Mouse (Mus musculus) neural tube, embryonic 13.5 days (tissue): ENCODE results near the gene Calm3. TPM values are rescaled to one million over a fixed set of nuclear protein-coding genes. Genes with fewer than 3 reads are reported as not detected.

Experiments used
- ATAC-seq: fragments of 200-750 bp; cut with Nextera tagmentation; 2 replicates; pipeline ENCODE4 v1.8.0; 2017; ENCODE audit warnings: low read depth, mild to moderate bottlenecking, moderate TSS enrichment, moderate library complexity
- H3K27ac ChIP-seq: fragments of 300-500 bp; sonication (generic); replicated peaks from 2 replicates; pipeline ENCODE4 v1.5.1; 2015; ENCODE audit warnings: moderate library complexity, mild to moderate bottlenecking, inconsistent platforms
- H3K27me3 ChIP-seq: fragments of 300-500 bp; sonication (generic); 2 replicates; pipeline ENCODE4 v1.6.1; 2015; ENCODE audit warnings: mild to moderate bottlenecking, inconsistent platforms
- H3K36me3 ChIP-seq: fragments of 300-500 bp; sonication (generic); 2 replicates; pipeline ENCODE4 v1.6.1; 2015; ENCODE audit warnings: mild to moderate bottlenecking, inconsistent platforms
- H3K4me1 ChIP-seq: fragments of 300-500 bp; sonication (generic); replicated peaks from 2 replicates; pipeline ENCODE4 v1.6.1; 2015; ENCODE audit warnings: inconsistent platforms
- H3K4me2 ChIP-seq: fragments of 300-500 bp; sonication (generic); 2 replicates; pipeline ENCODE4 v1.6.1; 2015; ENCODE audit warnings: inconsistent platforms, mild to moderate bottlenecking, moderate library complexity
- H3K4me3 ChIP-seq: fragments of 300-500 bp; sonication (generic); 2 replicates; pipeline ENCODE4 v1.5.1; 2015; ENCODE audit warnings: mild to moderate bottlenecking, inconsistent platforms
- H3K9ac ChIP-seq: fragments of 300-500 bp; sonication (generic); 2 replicates; pipeline ENCODE4 v1.6.1; 2015; ENCODE audit warnings: moderate library complexity, mild to moderate bottlenecking, inconsistent platforms
- H3K9me3 ChIP-seq: fragments of 300-500 bp; sonication (generic); 2 replicates; pipeline ENCODE4 v1.6.1; 2016; ENCODE audit warnings: inconsistent platforms
- WGBS: fragments of 180-500 bp; shearing (Covaris S2); methylation state at CpG from one replicate; pipeline ENCODE4 v1.1.7; 2015; 5-methylcytosine and 5-hydroxymethylcytosine counted together
- polyA plus RNA-seq: library from polyadenylated mRNA; unstranded; fragments of >200 nt; fragmentation: Nextera tagmentation; extraction: Ambion mirVana; gene quantifications from 2 replicates; pipeline ENCODE4 v1.2.1, GENCODE M21; 2015

Gene Calm3
- polyA plus RNA-seq, 1 experiment from 2014 or later = 297 TPM

- peaks cover 35% of the 10 kb centered on the region for H3K4me1 ChIP-seq
- H3K27me3 ChIP-seq = peaks cover 31% of the 10 kb centered on the region
- H3K9ac ChIP-seq = peak overlapping the region; percentile 36; the same call in 1 of the 2 replicates
- peak overlapping the region; percentile 59 for H3K27ac ChIP-seq
- peaks cover 41% of the 10 kb centered on the region for H3K36me3 ChIP-seq
- WGBS = 17% methylated on average over 9 of the region's 9 CpGs
- H3K4me3 ChIP-seq = 0 out of 2 replicates have a peak overlapping the region, but pooled peaks have one; percentile 0
- H3K4me2 ChIP-seq = peak overlapping the region; percentile 11; the same call in 1 of the 2 replicates
- no peak for ATAC-seq
- 0 out of 2 replicates have a peak, but pooled peaks cover under 1% of the 10 kb centered on the region for H3K9me3 ChIP-seq
Measured at GRCm38 (mm10) chr7:16879796-16880547, 43.9 kb downstream of the Calm3 start.

- H3K4me2 ChIP-seq = no peak overlapping the region
- ATAC-seq = no peak
- no peak overlapping the region for H3K9ac ChIP-seq
- peaks cover 8% of the 10 kb centered on the region for H3K27me3 ChIP-seq
- H3K27ac ChIP-seq = no peak overlapping the region
- WGBS = 81% methylated on average over 3 of the region's 3 CpGs
- no peaks in the 10 kb centered on the region for H3K9me3 ChIP-seq
- H3K4me3 ChIP-seq = no peak overlapping the region
- peaks cover 50% of the 10 kb centered on the region for H3K4me1 ChIP-seq
- peaks cover 20% of the 10 kb centered on the region for H3K36me3 ChIP-seq
Measured at GRCm38 (mm10) chr7:16877717-16878116, 46.2 kb downstream of the Calm3 start.

DNA sequence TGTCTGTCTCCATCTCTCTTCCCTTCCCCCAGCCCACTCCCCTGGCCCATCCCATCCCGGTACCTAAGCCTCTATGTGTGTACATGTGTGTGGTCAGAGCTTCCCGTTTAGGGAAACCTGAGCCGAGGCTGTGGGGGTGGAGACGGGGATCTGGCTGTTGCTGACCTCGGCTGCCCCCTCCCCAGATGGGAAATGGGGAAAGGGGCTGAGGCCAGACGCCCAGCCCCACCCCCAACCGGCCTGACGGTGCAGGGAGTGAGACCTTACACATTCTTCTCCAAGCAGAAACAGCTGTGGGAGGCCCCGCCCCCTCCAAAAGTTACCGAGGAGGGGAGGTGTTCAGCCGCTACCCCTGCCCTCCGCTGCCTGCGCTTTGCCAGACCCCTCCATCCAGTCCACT lies 47.3 kb downstream of the Calm3 start:
- Histone ChIP-seq H3K27ac (peak overlapping the region; percentile 24; the same call in 1 of the 2 replicates), H3K27me3 (no peaks in the 10 kb centered on the region), H3K4me1 (peaks cover 54% of the 10 kb centered on the region), H3K9ac (peak overlapping the region; percentile 91), H3K36me3 (peaks cover 14% of the 10 kb centered on the region), H3K9me3 (no peaks in the 10 kb centered on the region), H3K4me2 (peak overlapping the region; percentile 85), H3K4me3 (peak overlapping the region; percentile 64)
- no peak for ATAC-seq
- WGBS = 2% methylated on average over 13 of the region's 13 CpGs

GRCm38 (mm10) chr7:16876006-16876405 lies 47.9 kb downstream of the Calm3 start:
- WGBS = 7% methylated on average over 11 of the region's 11 CpGs
- peak overlapping the region; percentile 87; the same call in 1 of the 2 replicates for H3K27ac ChIP-seq

GRCm38 (mm10) chr7:16875326-16875725 lies 48.6 kb downstream of the Calm3 start:
- under 1% methylated on average over 34 of the region's 42 CpGs for WGBS

More at GRCm38 (mm10) chr7:16876006-16876405, 47.9 kb downstream of the Calm3 start:
- Histone ChIP-seq H3K4me3 (peak overlapping the region; percentile 64), H3K9me3 (no peaks in the 10 kb centered on the region), H3K9ac (peak overlapping the region; percentile 91), H3K27me3 (no peaks in the 10 kb centered on the region), H3K36me3 (peaks cover 13% of the 10 kb centered on the region; the same call in 1 of the 2 replicates), H3K4me2 (peak overlapping the region; percentile 85), H3K4me1 (peaks cover 53% of the 10 kb centered on the region)
- ATAC-seq = no peak

DNA sequence AGATGAGACGGTGACA lies 48.8 kb downstream of the Calm3 start, which contains the start of gene Dact3:
Dact3 (plus strand) TSS at position 8 of the 16 bp plus-strand sequence.
- Histone ChIP-seq H3K4me1 (peaks cover 47% of the 10 kb centered on the region), H3K4me3 (peak within 1 kb of the TSS; percentile 64), H3K9ac (peak within 1 kb of the TSS; percentile 91), H3K4me2 (peak within 1 kb of the TSS; percentile 85), H3K27me3 (no peaks in the 10 kb centered on the region), H3K27ac (peak within 1 kb of the TSS; percentile 90), H3K9me3 (no peaks in the 10 kb centered on the region), H3K36me3 (peaks cover 13% of the 10 kb centered on the region; the same call in 1 of the 2 replicates)
- ATAC-seq = no peak
- WGBS = 0% methylated on average over 1 of the region's 1 CpGs

More at GRCm38 (mm10) chr7:16875326-16875725, 48.6 kb downstream of the Calm3 start:
- peak overlapping the region; percentile 91 for H3K9ac ChIP-seq
- H3K9me3 ChIP-seq = no peaks in the 10 kb centered on the region
- peaks cover 13% of the 10 kb centered on the region; the same call in 1 of the 2 replicates for H3K36me3 ChIP-seq
- ATAC-seq = peak; percentile 57
- H3K4me1 ChIP-seq = peaks cover 47% of the 10 kb centered on the region
- H3K27ac ChIP-seq = peak overlapping the region; percentile 87
- H3K4me2 ChIP-seq = peak overlapping the region; percentile 85
- H3K27me3 ChIP-seq = no peaks in the 10 kb centered on the region
- peak overlapping the region; percentile 64 for H3K4me3 ChIP-seq

DNA sequence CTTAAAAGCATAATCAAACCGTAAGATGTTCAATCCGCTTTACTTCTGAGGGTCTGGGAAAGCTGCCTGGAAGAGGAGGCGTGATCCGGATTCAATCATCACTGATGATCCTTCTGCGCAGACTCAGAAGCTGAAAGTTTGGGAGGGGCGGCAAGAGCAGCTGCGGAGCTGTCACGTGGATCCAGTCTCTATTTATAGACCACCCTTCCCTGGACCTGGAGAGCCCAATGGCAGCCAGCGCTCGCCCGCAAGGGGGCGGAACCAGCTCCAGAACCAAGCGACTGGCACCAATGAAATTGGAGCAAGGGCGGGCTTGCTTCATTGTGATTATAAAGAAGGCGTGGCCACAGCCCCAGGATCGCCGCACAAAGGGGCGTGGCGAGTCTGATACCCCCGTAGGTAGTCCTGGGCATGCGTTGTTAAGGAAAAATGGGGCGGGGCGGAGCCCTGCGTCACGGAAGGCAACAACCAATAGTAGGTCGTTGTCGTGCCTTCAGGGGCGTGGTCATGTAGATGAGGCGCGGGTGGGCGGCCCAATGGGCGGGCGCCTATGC lies 49.1 kb downstream of the Calm3 start:
- Histone ChIP-seq H3K27me3 (no peaks in the 10 kb centered on the region), H3K9me3 (no peaks in the 10 kb centered on the region), H3K36me3 (peaks cover 16% of the 10 kb centered on the region; the same call in 1 of the 2 replicates), H3K4me2 (peak overlapping the region; percentile 85), H3K4me1 (peaks cover 47% of the 10 kb centered on the region), H3K4me3 (peak overlapping the region; percentile 64), H3K9ac (peak overlapping the region; percentile 91), H3K27ac (peak overlapping the region; percentile 90)
- WGBS = under 1% methylated on average over 33 of the region's 33 CpGs
- peak; percentile 96 for ATAC-seq

GRCm38 (mm10) chr7:16874190-16874589 lies 49.7 kb downstream of the Calm3 start:
- Histone ChIP-seq H3K4me3 (peak overlapping the region; percentile 64), H3K36me3 (peaks cover 12% of the 10 kb centered on the region; the same call in 1 of the 2 replicates), H3K27me3 (no peaks in the 10 kb centered on the region), H3K4me2 (peak overlapping the region; percentile 45), H3K9ac (0 out of 2 replicates have a peak overlapping the region, but pooled peaks have one; percentile 38), H3K4me1 (peaks cover 50% of the 10 kb centered on the region), H3K27ac (peak overlapping the region; percentile 90), H3K9me3 (no peaks in the 10 kb centered on the region)
- WGBS = 7% methylated on average over 17 of the region's 17 CpGs
- no peak for ATAC-seq

GRCm38 (mm10) chr7:16873392-16873791 lies 50.5 kb downstream of the Calm3 start:
- no peak overlapping the region for H3K27ac ChIP-seq
- H3K4me1 ChIP-seq = peaks cover 51% of the 10 kb centered on the region
- no peaks in the 10 kb centered on the region for H3K9me3 ChIP-seq
- H3K4me3 ChIP-seq = 0 out of 2 replicates have a peak overlapping the region, but pooled peaks have one; percentile 64
- H3K36me3 ChIP-seq = peaks cover 10% of the 10 kb centered on the region; the same call in 1 of the 2 replicates
- H3K27me3 ChIP-seq = no peaks in the 10 kb centered on the region
- no peak overlapping the region for H3K9ac ChIP-seq
- no peak for ATAC-seq
- 93% methylated on average over 4 of the region's 4 CpGs for WGBS
- 0 out of 2 replicates have a peak overlapping the region, but pooled peaks have one; percentile 45 for H3K4me2 ChIP-seq

DNA sequence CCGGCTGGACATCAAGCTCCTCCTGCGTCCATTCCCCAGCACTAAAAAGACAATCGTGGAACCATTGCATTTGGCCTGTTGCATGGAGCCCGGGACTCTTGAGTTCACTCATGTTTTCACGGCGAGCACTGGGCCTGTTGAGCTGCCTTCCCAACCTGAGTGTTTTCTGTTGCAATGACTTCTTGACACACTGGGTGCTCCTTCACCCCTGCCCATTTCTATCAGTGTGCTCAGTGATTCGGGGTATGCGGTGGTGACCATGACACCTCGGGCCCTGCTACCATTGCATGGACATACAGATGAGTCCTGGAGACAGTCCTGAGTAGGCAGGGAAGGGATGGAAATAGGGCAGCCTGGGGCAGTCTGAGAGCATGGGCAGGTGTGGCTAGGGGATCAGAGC lies 51.4 kb downstream of the Calm3 start:
- peaks cover 13% of the 10 kb centered on the region for H3K36me3 ChIP-seq
- 92% methylated on average over 9 of the region's 9 CpGs for WGBS
- no peak for ATAC-seq
- H3K27me3 ChIP-seq = no peaks in the 10 kb centered on the region
- H3K4me3 ChIP-seq = no peak overlapping the region
- H3K9ac ChIP-seq = no peak overlapping the region
- no peaks in the 10 kb centered on the region for H3K9me3 ChIP-seq
- H3K27ac ChIP-seq = no peak overlapping the region
- no peak overlapping the region for H3K4me2 ChIP-seq
- H3K4me1 ChIP-seq = peaks cover 51% of the 10 kb centered on the region

GRCm38 (mm10) chr7:16871600-16871999 lies 52.3 kb downstream of the Calm3 start:
- no peaks in the 10 kb centered on the region for H3K27me3 ChIP-seq
- no peak overlapping the region for H3K4me3 ChIP-seq
- no peak overlapping the region for H3K27ac ChIP-seq
- peaks cover 44% of the 10 kb centered on the region for H3K4me1 ChIP-seq
- no peak for ATAC-seq
- H3K36me3 ChIP-seq = peaks cover 16% of the 10 kb centered on the region
- H3K9ac ChIP-seq = no peak overlapping the region
- 87% methylated on average over 10 of the region's 10 CpGs for WGBS
- no peak overlapping the region for H3K4me2 ChIP-seq
- H3K9me3 ChIP-seq = no peaks in the 10 kb centered on the region

DNA sequence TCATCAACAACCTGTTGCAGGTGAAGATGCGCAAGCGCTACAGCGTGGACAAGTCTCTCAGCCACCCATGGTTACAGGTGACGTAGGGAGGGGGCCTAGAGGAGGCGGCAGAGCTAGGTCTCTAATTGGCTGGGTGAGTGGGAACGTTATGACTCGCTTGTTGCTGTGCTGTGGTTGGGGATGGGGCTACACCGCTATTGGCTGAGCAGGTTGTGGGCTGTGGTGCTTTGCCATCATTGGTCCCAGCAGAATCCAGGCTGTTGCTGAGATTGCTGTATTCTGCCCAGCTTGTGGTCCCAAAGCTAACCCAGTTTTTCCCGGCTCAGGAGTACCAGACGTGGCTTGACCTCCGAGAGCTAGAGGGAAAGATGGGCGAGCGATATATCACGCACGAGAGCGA lies 54.4 kb downstream of the Calm3 start:
- peak overlapping the region; percentile 36 for H3K4me3 ChIP-seq
- peak overlapping the region; percentile 58 for H3K4me2 ChIP-seq
- H3K27me3 ChIP-seq = no peaks in the 10 kb centered on the region
- H3K4me1 ChIP-seq = peaks cover 32% of the 10 kb centered on the region
- peak overlapping the region; percentile 69 for H3K9ac ChIP-seq
- ATAC-seq = peak; percentile 97
- no peaks in the 10 kb centered on the region for H3K9me3 ChIP-seq
- peaks cover 32% of the 10 kb centered on the region for H3K36me3 ChIP-seq
- peak overlapping the region; percentile 86 for H3K27ac ChIP-seq
- WGBS = 12% methylated on average over 16 of the region's 16 CpGs
